Mouse (Mus musculus): ENCODE results near the gene Elovl1.

Gene Elovl1

GRCm38 (mm10) chr4:118427768-118428451, at the start of gene Elovl1:
Gene Elovl1 (plus strand): TSS chr4:118428093.
- DNase-seq (ENCODE audit: low spot score in 2 of 2) = peak; percentile 77 to 78

DNA sequence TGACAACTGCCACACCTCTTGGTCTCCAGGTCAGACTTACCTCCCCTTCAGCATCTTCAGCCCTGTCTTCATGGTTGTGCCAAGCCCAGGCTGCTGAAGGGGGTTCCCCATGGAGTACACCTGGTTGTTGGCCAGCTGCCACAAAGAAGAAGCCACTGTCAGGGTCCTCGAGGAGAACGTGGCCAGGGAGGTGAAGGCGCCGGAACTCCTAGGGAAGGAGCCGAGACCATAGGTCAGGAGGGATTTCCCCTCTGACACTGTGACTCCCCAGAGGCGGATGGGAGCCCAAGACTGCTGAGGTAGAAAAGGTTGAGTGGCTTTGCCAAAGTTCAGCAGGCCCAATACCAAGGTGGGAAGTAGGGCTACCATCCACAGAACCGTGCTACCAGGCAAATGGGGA, 44.6 kb upstream of the Elovl1 start:
- no peak for DNase-seq (ENCODE audit: low spot score in 2 of 2)

GRCm38 (mm10) chr4:118387316-118387715, 40.6 kb upstream of the Elovl1 start:
- DNase-seq (ENCODE audit: low spot score in 2 of 2) = no peak

DNA sequence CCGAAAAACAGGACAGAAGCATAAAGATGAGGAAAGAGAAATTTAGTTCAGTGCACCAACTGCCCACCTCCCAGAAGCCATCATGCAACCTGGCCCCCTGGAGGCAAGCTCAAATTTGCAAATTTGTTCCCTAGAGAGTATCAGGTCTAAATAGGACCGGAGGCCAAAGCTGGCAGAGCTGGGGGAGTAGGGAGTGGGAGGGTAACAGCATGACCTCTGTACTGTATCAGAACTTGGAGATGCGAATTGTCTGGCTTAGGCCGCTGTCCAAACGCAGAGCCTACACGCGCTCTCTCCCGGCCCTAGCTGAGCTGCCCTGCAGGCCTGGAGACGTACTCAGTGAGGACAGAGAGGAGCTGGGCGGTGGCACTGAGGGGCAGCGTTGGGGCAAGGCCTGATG, 37.7 kb upstream of the Elovl1 start:
- DNase-seq (ENCODE audit: low spot score in 2 of 2) = no peak

GRCm38 (mm10) chr4:118394505-118394904, 33.4 kb upstream of the Elovl1 start:
- DNase-seq (ENCODE audit: low spot score in 2 of 2) = no peak

- DNase-seq (ENCODE audit: low spot score in 2 of 2) = no peak
These were observed 32.6 kb upstream of the Elovl1 start for GRCm38 (mm10) chr4:118395289-118395688.

DNA sequence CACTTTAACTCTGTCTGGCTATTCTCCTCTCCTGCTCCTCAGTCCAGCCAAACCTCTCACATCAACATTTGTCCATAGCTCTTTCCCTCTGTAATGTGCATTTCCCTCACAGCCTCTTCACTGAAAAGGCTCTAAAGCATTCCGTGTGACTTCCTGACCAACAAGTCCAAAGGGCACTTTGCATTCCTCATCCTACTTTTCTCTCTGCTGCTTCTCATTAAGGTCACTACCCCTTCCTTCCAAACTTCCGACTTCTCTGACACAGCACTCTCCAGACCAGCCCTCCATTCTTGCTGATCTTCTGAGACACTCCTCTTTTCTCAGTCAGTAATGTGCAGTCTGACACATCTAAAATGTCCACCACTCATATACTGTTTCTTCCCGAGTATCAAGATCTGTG, 31.5 kb upstream of the Elovl1 start:
- DNase-seq (ENCODE audit: low spot score in 2 of 2) = no peak

DNA sequence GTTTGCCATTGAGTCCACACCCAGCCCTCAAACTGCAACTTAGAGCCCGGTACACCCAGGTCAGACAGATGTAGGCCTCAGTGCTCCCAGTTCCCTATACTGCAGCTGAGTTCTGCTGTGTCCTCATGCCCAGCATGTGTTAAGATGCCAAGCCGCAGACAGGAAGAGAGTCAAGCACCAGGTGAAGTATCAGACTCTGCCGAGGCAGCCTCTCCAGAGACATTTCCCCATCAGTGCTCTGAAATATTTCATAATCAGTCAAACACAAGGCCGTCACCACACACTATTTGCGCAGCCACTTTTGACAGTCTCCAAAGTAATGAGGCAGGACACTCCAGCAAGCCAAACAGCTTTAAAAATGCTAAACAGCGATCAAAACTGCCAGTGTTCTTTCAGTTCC, 29.5 kb upstream of the Elovl1 start:
- DNase-seq (ENCODE audit: low spot score in 2 of 2) = no peak

- no peak for DNase-seq (ENCODE audit: low spot score in 2 of 2)
These were observed 26.5 kb upstream of the Elovl1 start for GRCm38 (mm10) chr4:118401421-118401820.

DNA sequence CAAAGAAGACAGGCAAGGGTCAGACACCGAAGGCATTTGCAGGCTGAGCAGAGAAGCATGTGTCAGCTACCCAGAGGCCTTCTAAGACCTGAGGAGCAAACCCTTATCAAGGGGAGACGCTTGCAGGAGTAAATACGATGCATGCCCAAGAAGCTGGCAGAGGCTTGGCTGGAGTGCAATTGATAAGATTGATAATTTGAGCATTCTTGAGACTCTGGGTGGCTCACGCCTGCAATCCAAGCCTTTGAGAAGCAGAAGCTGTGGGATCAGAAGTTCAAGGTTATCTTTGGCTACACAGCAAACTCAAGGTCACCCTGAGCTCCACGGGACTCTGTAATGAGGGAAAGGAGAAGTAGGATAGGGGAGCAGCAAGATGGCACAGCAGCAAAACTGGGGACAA, 26.0 kb upstream of the Elovl1 start:
- DNase-seq (ENCODE audit: low spot score in 2 of 2) = no peak

- no peak for DNase-seq (ENCODE audit: low spot score in 2 of 2)
These were observed 25.2 kb upstream of the Elovl1 start for GRCm38 (mm10) chr4:118402701-118403100.

GRCm38 (mm10) chr4:118409142-118409900, 18.6 kb upstream of the Elovl1 start, which contains the start of the genes Szt2 and Med8:
Gene Szt2 (minus strand): TSS chr4:118409273.
Gene Med8 (plus strand): TSS chr4:118409337.
- DNase-seq (ENCODE audit: low spot score in 2 of 2) = peak; percentile 82 to 87

DNA sequence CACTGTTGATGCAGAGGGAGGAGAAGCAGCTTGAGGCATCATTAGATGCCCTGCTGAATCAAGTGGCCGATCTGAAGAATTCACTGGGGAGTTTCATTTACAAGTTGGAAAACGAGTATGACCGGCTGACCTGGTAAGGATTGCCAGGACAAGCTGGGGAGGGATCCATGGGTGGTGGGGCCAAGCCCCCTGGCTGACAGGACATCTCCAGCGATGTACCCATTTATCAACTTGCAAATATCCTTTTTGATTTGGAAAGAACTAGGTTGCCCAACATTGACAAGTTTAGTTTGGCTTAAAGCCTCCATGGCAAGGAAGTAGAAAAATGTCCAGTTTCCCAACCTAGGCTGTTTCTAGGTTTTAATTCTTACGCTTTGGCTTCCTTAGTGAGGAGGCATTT, 17.0 kb upstream of the Elovl1 start:
- no peak for DNase-seq (ENCODE audit: low spot score in 2 of 2)

DNA sequence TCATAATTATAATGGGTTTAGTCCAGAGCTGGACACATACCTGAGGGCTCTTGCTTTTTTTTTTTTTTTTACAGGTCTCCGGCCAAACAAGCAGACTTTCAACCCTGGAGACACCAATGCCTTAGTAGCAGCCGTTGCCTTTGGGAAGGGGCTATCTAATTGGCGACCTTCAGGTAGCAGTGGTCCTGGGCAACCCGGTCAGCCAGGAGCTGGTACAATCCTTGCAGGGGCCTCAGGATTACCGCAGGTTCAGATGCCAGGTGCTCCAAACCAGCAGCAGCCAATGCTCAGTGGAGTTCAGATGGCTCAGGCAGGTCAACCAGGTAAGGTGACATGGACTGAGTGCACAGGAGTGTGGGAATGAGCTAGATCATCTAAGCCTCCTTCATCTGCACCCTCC, 14.3 kb upstream of the Elovl1 start:
- DNase-seq (ENCODE audit: low spot score in 2 of 2) = no peak

DNA sequence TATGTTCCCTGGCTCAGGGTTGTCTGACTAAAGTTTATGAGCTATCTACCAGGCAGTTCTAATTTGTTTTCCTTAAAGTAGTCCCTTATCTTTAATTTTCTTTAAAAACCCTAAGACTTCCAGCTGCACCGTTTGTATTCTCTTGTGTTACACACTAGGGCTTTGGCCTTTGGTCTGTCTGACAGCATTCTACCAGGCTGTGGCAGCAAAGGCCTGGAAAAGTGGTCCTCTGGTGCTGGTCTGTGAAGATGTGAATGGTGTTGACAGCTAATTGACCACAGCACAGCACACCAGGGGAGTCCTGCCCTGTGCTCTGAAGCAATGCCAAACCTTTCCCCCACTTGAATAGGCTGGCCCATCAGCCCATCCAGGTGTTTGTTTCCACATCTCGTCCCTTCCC, 12.1 kb upstream of the Elovl1 start:
- no peak for DNase-seq (ENCODE audit: low spot score in 2 of 2)

DNA sequence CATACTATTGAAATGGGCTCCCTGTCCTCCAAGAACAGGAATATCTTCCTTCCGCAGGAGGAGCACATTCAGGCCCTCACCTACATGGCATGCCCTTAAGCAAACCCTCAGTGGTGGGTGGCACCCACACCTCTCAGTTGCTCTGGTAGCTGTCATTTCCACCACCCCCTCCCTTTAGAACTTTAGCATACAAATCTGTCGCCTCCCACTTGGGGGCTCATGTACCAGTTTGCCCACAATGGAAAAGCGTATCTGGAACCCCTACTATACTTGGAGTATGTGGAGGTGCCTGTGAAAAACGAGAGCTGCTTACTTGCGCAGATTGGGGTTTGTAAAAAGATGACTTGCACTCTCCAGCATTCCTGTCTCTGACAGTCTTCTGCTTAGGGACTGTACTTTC, 11.6 kb upstream of the Elovl1 start:
- DNase-seq (ENCODE audit: low spot score in 2 of 2) = no peak

DNA sequence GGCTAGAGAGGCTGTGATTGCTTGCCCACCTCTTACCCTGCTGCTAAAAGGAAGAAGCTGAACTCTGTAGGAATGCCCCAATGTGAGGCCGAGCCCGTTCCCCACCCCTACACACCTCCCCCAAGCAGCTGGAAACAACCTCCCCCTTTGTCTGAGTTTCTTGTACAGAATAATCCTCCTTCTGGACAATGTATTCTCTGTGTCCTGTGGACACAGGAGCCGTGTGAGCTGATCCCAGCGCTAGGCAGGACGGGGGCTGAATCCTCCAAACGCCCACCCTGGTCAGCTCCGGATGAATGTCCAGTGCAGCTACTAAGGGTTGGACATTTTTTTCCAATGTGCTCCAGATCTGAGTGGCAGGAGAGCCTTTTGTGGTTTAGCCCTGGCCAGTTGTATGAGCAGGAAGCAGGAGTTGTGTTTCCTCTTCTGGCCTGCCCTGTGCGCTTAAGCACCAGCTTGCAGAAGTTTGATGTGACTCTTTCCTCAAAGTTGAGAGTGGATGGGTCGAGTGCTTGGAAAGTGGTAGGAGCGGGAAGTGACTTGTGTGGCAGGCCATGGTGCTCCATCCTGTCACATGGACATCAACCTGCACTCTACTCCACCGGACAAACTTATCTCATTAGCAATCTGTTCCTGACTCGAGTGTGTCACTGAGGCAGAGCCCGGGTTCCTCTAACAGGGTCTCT, 10.6 kb upstream of the Elovl1 start:
- no peak for DNase-seq (ENCODE audit: low spot score in 2 of 2)

GRCm38 (mm10) chr4:118421384-118421783, 6.5 kb upstream of the Elovl1 start:
- no peak for DNase-seq (ENCODE audit: low spot score in 2 of 2)

GRCm38 (mm10) chr4:118424541-118425160, 3.2 kb upstream of the Elovl1 start:
- no peak for DNase-seq (ENCODE audit: low spot score in 2 of 2)

GRCm38 (mm10) chr4:118425374-118425773, 2.5 kb upstream of the Elovl1 start:
- DNase-seq (ENCODE audit: low spot score in 2 of 2) = no peak

GRCm38 (mm10) chr4:118427415-118427767, 502 bp upstream of the Elovl1 start:
- DNase-seq (ENCODE audit: low spot score in 2 of 2) = no peak

DNA sequence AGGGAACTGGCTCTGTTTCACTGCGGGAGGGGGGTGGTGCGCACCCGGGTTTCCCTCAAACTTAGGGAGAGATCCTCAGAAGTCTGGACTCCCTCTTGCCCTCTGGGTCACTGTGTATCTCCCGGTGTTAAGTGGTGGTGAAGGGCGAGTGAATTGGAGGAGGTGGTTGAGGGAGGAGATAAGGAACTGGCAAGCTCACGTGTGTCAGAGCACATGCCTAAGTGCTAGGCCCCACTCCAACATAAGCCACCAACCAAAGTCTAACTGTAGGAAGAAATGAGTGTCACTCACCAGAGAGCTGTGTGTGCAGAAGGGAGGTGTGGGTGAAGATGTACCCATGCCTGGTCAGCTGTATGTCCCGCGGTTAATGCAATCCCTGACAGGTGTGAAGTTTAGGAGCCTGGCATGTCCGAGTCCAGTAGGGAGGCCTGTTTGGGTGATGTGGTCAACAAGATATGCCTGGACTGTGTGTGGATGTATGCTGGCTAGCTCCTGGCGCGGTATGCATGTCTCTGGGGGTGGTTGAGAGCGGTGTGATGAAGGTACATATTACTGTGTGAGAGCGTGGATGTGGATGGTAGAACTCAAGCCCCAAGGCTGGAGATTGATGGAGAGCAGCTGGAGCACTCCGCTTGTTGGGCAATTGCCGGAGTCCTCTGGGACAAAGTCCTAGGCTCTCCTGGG, 780 bp downstream of the Elovl1 start:
- no peak for DNase-seq (ENCODE audit: low spot score in 2 of 2)
